Mouse (Mus musculus) bone marrow, adult 2 months (tissue): ENCODE data around the gene Nol4l.

Experiments used
- CTCF ChIP-seq: fragments of 200-500 bp; IDR thresholded peaks from 2 replicates; pipeline ENCODE4 v1.5.1; 2011; ENCODE audit warnings: low read length, control low read depth; ENCODE audit not compliant: control insufficient read depth, insufficient read depth
- POLR2A ChIP-seq: fragments of 200-500 bp; IDR thresholded peaks from 2 replicates; pipeline ENCODE4 v1.6.1; 2011; ENCODE audit warnings: low read depth, mild to moderate bottlenecking, control low read depth, low read length, borderline replicate concordance; ENCODE audit not compliant: control insufficient read depth

DNA sequence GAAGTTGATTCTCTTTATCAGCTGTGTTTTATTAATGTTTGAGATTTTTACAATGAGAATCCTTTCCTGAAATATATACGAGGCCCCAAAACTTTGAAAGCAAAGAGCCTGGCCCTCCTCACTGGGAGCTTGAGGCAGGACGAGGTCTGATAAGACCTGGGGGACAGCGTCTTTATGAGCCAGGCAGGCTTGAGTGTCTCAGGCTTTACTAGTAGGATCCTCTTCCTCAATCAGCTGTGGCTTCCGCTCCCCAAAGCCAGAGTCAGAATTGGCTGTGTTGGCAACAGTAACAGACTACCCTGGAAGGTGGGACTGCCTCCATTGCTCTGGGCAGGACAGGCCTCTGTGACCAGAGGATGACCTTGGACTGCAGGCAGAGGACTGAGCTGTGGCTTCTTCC, 38.2 kb upstream of the Nol4l start:
- TF ChIP-seq CTCF (no peak), POLR2A (no peak)
